Comparison of ENCODE assay signal across 30 mouse cellular contexts in the genomic region with DNA sequence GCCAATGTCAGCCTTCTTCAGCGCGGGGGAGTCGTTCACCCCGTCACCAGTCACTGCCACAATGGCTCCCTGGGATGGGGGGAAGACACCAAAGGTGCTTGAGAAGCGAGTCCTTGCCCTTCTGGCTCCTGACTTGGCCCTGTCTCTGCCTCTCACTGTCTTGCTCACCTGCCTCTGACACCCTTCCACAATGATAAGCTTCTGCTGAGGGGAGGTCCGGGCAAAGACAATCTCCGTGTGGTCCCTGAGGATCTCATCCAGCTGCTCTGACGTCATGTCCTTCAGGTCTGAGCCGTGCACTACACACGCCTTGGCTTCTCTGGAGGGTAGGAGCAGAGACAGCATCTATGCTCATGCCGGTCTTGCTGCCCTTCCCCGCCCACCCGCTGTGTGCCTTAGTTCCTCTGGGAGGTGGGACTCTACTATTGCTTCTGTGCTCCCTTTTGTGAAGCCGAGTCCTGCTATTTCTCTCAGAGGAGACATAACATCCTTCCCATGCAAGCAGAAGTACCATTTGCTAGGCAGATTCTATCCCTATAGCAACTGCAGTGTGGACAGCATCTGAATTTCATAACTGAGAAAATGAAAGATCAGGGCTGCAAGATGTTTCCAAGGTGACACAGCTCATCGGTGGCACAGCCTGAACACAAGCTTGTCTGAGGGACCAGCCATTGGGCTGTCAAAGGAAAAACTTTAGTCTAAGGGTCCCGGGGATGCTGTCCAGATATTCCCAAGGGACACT. TPM values are rescaled to one million over a fixed set of nuclear protein-coding genes. Genes with fewer than 3 reads are reported as not detected.
DNase-seq lines count a peak whose midpoint lies in the region; ATAC-seq and TF ChIP-seq lines count a peak whose summit lies in the region.
"Had no signal": no experiment of that assay in that cellular context is flagged by ENCODE, and none has a peak within 500 bp of the region (broad histone marks: within the 10 kb centered on the region; RNA-seq: fewer than 3 reads in every experiment).

No protein-coding gene starts in this region.

- H3K4me1 ChIP-seq in forebrain, embryonic 15.5 days = no peaks in the 10 kb centered on the region
- no peaks in the 10 kb centered on the region for H3K4me1 ChIP-seq in forebrain, embryonic 11.5 days (replicated peaks; ENCODE audit: control insufficient read depth, insufficient read depth, low read length)
- peaks cover 7% of the 10 kb centered on the region; the same call in 1 of the 2 replicates for H3K4me1 ChIP-seq in heart, embryonic 11.5 days (ENCODE audit: control insufficient read depth, insufficient read depth, low read length)

- no peak overlapping the region for H3K4me3 ChIP-seq in forebrain, embryonic 15.5 days
- no peak overlapping the region for H3K4me3 ChIP-seq in forebrain, embryonic 11.5 days (ENCODE audit: low read depth, low read length)
- H3K4me3 ChIP-seq in heart, embryonic 11.5 days (ENCODE audit: low read depth, low read length) = no peak overlapping the region
- no peak overlapping the region for H3K4me3 ChIP-seq in left cerebral cortex, adult 2 months
- H3K4me3 ChIP-seq: heart, adult 2 months had no signal

- H3K9ac ChIP-seq in forebrain, embryonic 15.5 days (replicated peaks) = no peak overlapping the region
- H3K9ac ChIP-seq in forebrain, embryonic 11.5 days (ENCODE audit: low read length) = no peak overlapping the region
- no peak overlapping the region for H3K9ac ChIP-seq in heart, embryonic 11.5 days (ENCODE audit: low read depth, low read length)
- H3K9ac ChIP-seq: liver, postnatal 0 days had no signal

- no peaks in the 10 kb centered on the region for H3K9me3 ChIP-seq in forebrain, embryonic 15.5 days
- H3K9me3 ChIP-seq in forebrain, embryonic 11.5 days (ENCODE audit: control insufficient read depth, low read length) = no peaks in the 10 kb centered on the region
- no peaks in the 10 kb centered on the region for H3K9me3 ChIP-seq in heart, embryonic 11.5 days (replicated peaks; ENCODE audit: control insufficient read depth, low read length)

- ATAC-seq in forebrain, embryonic 15.5 days (replicated peaks) = 0 out of 2 replicates have a peak, but pooled peaks have one; percentile 12
- ATAC-seq in forebrain, embryonic 11.5 days (replicated peaks; ENCODE audit: low FRiP score) = no peak
- no peak for ATAC-seq in heart, embryonic 11.5 days (replicated peaks; ENCODE audit: insufficient number of reproducible peaks, low FRiP score, low TSS enrichment)
- ATAC-seq: inflammation-experienced regulatory T-cells, adult 6 months; liver, postnatal 0 days; lung, postnatal 0 days had no signal

- 81% methylated on average over 16 of the region's 16 CpGs for WGBS in forebrain, embryonic 15.5 days
- 85% methylated on average over 16 of the region's 16 CpGs for WGBS in forebrain, embryonic 11.5 days
- WGBS in heart, embryonic 11.5 days (ENCODE audit: insufficient replicate concordance) = 70% methylated on average over 16 of the region's 16 CpGs

- no peak overlapping the region for H3K4me2 ChIP-seq in forebrain, embryonic 15.5 days (replicated peaks)
- H3K4me2 ChIP-seq in forebrain, embryonic 11.5 days (ENCODE audit: low read depth, low read length, severe bottlenecking) = no peak overlapping the region
- H3K4me2 ChIP-seq in heart, embryonic 11.5 days = no peak overlapping the region
- H3K4me2 ChIP-seq: liver, embryonic 11.5 days had no signal

- H3K27ac ChIP-seq in forebrain, embryonic 15.5 days (replicated peaks) = no peak overlapping the region
- no peak overlapping the region for H3K27ac ChIP-seq in forebrain, embryonic 11.5 days (ENCODE audit: low read depth, low read length)
- no peak overlapping the region for H3K27ac ChIP-seq in heart, embryonic 11.5 days (ENCODE audit: low read depth, low read length)
- H3K27ac ChIP-seq in left cerebral cortex, adult 2 months = peak overlapping the region; percentile 68
- H3K27ac ChIP-seq: heart, adult 2 months; macrophage; stomach, postnatal 0 days had no signal

- no peaks in the 10 kb centered on the region for H3K36me3 ChIP-seq in forebrain, embryonic 15.5 days
- no peaks in the 10 kb centered on the region for H3K36me3 ChIP-seq in forebrain, embryonic 11.5 days (ENCODE audit: control insufficient read depth, insufficient read depth, low read length)
- no peaks in the 10 kb centered on the region for H3K36me3 ChIP-seq in heart, embryonic 11.5 days (ENCODE audit: control insufficient read depth, insufficient read depth, low read length)

- no peak for DNase-seq in forebrain, embryonic 11.5 days (ENCODE audit: low spot score)
- peak; percentile 91 for DNase-seq in heart, adult 11 months
- no peak for DNase-seq in left cerebral cortex, adult 2 months (ENCODE audit: extremely low spot score in 1 of 2, low spot score in 2 of 2)
- no peak for DNase-seq in left cerebral cortex, adult 18-20 months (ENCODE audit: low spot score in 2 of 2)
- DNase-seq in right cerebral cortex, postnatal 25 days = peak; percentile 10
- DNase-seq in right cerebral cortex, postnatal 36 days (ENCODE audit: low spot score in 2 of 2) = no peak
- DNase-seq: adrenal gland, postnatal 25 days; cerebellum, adult 9-11 months; gastrocnemius, postnatal 14 days; kidney, adult 18-20 months; liver, postnatal 0 days; midbrain, embryonic 14.5 days; thymus, adult 2 months; thymus, postnatal 4 days had no signal

- H3K27me3 ChIP-seq in forebrain, embryonic 15.5 days = no peaks in the 10 kb centered on the region
- H3K27me3 ChIP-seq in forebrain, embryonic 11.5 days (ENCODE audit: control insufficient read depth, insufficient read depth, low read length) = no peaks in the 10 kb centered on the region
- no peaks in the 10 kb centered on the region for H3K27me3 ChIP-seq in heart, embryonic 11.5 days (ENCODE audit: control insufficient read depth, insufficient read depth, low read length)

- TF ChIP-seq CTCF in left cerebral cortex, adult 2 months (IDR thresholded peaks at IDR 0.05) = no peak

- intact Hi-C loops in left cerebral cortex, adult 2 months (cut with DNase I) = loop anchor here (2.0 kb wide), 1 partner anchor 27 kb away; no protein-coding TSS in a partner anchor

RNA-seq across cellular contexts. Expression of gene Atp1a2, which starts 17.9 kb away (rescaled TPM):
- polyA plus RNA-seq in forebrain, embryonic 15.5 days (2015; fragmentation: Nextera tagmentation; extraction: Ambion mirVana) = 32.2 and 33.1 TPM in 2 replicates
- 1.5 and 2.1 TPM in 2 replicates for polyA plus RNA-seq in forebrain, embryonic 11.5 days (2014; fragmentation: Nextera tagmentation; extraction: Ambion mirVana)
- polyA plus RNA-seq in heart, embryonic 11.5 days (2014; fragmentation: Nextera tagmentation; extraction: Ambion mirVana) = 4.7 and 7.0 TPM in 2 replicates
- 100 to 1,000 TPM; 628 to 676 TPM for total RNA-seq in left cerebral cortex, adult 2 months (2021)
- total RNA-seq in left cerebral cortex, adult 18-20 months (2021) = 100 to 1,000 TPM; 588 to 687 TPM
- total RNA-seq: neutrophil, adult 5-6 weeks had no signal
- polyA plus RNA-seq: macrophage had no signal

RNA-seq across cellular contexts. Expression of gene Igsf8, which starts 18.5 kb away (rescaled TPM):
- 137 and 162 TPM in 2 replicates for polyA plus RNA-seq in forebrain, embryonic 15.5 days (2015; fragmentation: Nextera tagmentation; extraction: Ambion mirVana)
- polyA plus RNA-seq in forebrain, embryonic 11.5 days (2014; fragmentation: Nextera tagmentation; extraction: Ambion mirVana) = 104 and 122 TPM in 2 replicates
- polyA plus RNA-seq in heart, embryonic 11.5 days (2014; fragmentation: Nextera tagmentation; extraction: Ambion mirVana) = 22.8 and 24.0 TPM in 2 replicates
- 100 to 1,000 TPM; 257 to 260 TPM for total RNA-seq in left cerebral cortex, adult 2 months (2021)
- 100 to 1,000 TPM; 278 to 283 TPM for total RNA-seq in left cerebral cortex, adult 18-20 months (2021)

RNA-seq across cellular contexts. Expression of gene Atp1a4, which starts 21.7 kb away (rescaled TPM):
- polyA plus RNA-seq in forebrain, embryonic 15.5 days (2015; fragmentation: Nextera tagmentation; extraction: Ambion mirVana) = 0.09 and 0.10 TPM in 2 replicates
- 0.08 TPM in 1 of 2 replicates, not detected in the other for polyA plus RNA-seq in forebrain, embryonic 11.5 days (2014; fragmentation: Nextera tagmentation; extraction: Ambion mirVana)
- 0.31 and 0.35 TPM in 2 replicates for polyA plus RNA-seq in heart, embryonic 11.5 days (2014; fragmentation: Nextera tagmentation; extraction: Ambion mirVana)
- total RNA-seq in left cerebral cortex, adult 2 months (2021) = not detected
- total RNA-seq in left cerebral cortex, adult 18-20 months (2021) = not detected
- total RNA-seq: heart, adult 2 months; heart, postnatal 25 days; layer of hippocampus, postnatal 14 days; left cerebral cortex, postnatal 10 days; neutrophil, adult 5-6 weeks had no signal
- polyA plus RNA-seq: embryonic facial prominence, embryonic 11.5 days; inflammation-experienced regulatory T-cells, adult 6 months; kidney, embryonic 16.5 days; limb, embryonic 11.5 days; liver, embryonic 11.5 days; macrophage; midbrain, embryonic 14.5 days; stomach, postnatal 0 days had no signal

RNA-seq across cellular contexts. Expression of gene Kcnj9, which starts 49.2 kb away (rescaled TPM):
- 3.4 and 3.5 TPM in 2 replicates for polyA plus RNA-seq in forebrain, embryonic 15.5 days (2015; fragmentation: Nextera tagmentation; extraction: Ambion mirVana)
- polyA plus RNA-seq in forebrain, embryonic 11.5 days (2014; fragmentation: Nextera tagmentation; extraction: Ambion mirVana) = 0.68 and 0.89 TPM in 2 replicates
- 0.59 and 0.77 TPM in 2 replicates for polyA plus RNA-seq in heart, embryonic 11.5 days (2014; fragmentation: Nextera tagmentation; extraction: Ambion mirVana)
- total RNA-seq in left cerebral cortex, adult 2 months (2021) = 100 to 1,000 TPM; 137 to 138 TPM
- 100 to 1,000 TPM; 132 to 133 TPM for total RNA-seq in left cerebral cortex, adult 18-20 months (2021)
- total RNA-seq: gastrocnemius, postnatal 14 days; heart, adult 2 months; neutrophil, adult 5-6 weeks had no signal
- polyA plus RNA-seq: heart, embryonic 14.5 days; inflammation-experienced regulatory T-cells, adult 6 months; kidney, embryonic 16.5 days; limb, embryonic 11.5 days; lung, postnatal 0 days had no signal

Comparison
In these comparisons a context has a peak if more than half of its experiments do, and no peak if none do; other contexts are left out.
1. DNase-seq: peak in heart, adult 11 months (single experiment) and right cerebral cortex, postnatal 25 days (single experiment); none in forebrain, embryonic 11.5 days (single experiment), left cerebral cortex, adult 2 months (0 of 2), left cerebral cortex, adult 18-20 months (0 of 2) and right cerebral cortex, postnatal 36 days (0 of 2).